Mouse (Mus musculus) layer of hippocampus, adult 2 months (tissue): ENCODE data around the gene Ntn5. TPM values are rescaled to one million over a fixed set of nuclear protein-coding genes. Genes with fewer than 3 reads are reported as not detected.
"Not testable (repeated sequence)": the region's sequence is repeated elsewhere in the genome, so short reads cannot be mapped to it uniquely, and the experiment has no call there.

Experiments
- DNase-seq, 2 experiments: peaks; one replicate each; pipeline ENCODE4 v3.0.0; 2022; ENCODE audit warnings: low spot score in 2 of 2
- H3K27ac ChIP-seq: fragments of 200-600 bp; 2 replicates; pipeline ENCODE4 v1.8.1; 2022
- H3K4me3 ChIP-seq: fragments of 200-600 bp; 2 replicates; pipeline ENCODE4 v1.8.1; 2022; ENCODE audit warnings: mild to moderate bottlenecking
- CTCF ChIP-seq: fragments of 200-600 bp; conservative IDR thresholded peaks from 2 replicates; pipeline ENCODE4 v1.8.1; 2022; ENCODE audit warnings: antibody characterized with exemption, mild to moderate bottlenecking, moderate library complexity
- total RNA-seq, 2 experiments: library from RNA; stranded (reverse); gene quantifications; 2 replicates each; pipeline ENCODE4 v1.2.3; 2021

The Ntn5 gene
- total RNA-seq, 2 experiments from 2014 or later, result 6.3 to 9.3 TPM

- no peak for DNase-seq
- TF ChIP-seq CTCF, result no peak
Observed at GRCm38 (mm10) chr7:45642503-45643255, 41.1 kb upstream of the Ntn5 start.

DNA sequence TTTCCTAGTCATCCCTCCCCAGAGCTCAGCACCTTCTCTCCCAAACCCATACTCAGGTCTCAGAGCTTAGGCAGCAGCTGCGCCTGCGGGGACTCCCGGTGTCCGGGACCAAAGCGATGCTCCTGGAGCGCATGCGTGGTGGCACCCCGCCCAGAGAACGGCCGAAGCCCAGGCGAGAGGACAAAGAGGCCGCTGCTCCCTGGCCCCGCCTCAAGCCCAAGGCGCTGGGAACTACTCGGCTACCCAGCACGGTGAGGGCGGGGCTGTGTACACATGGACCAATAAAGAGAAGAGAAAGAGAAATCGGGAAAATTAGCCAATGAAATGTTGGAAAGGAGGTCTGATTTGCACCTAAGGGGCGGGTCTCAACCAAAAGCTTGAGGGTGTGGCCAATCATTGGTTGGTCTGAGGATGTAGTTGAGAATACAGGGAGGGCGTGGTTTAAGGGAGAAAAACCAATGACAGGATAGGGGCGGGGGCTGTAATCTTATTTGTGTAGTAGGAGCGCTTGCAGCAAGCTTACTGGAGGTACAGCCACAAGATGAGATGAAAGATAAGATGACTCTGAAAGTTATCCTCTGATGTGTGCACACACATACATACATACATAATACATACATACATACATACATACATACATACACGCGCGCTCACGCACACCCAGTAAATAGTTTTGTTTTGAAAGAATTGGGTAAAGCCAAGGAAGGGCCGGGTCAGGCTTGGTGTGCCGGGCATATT, 40.2 kb upstream of the Ntn5 start:
- H3K27ac ChIP-seq, result peak overlapping the region; percentile 85
- peak; percentile 86 to 94 for DNase-seq
- no peak for TF ChIP-seq CTCF
- H3K4me3 ChIP-seq, result peak overlapping the region; percentile 59

More at GRCm38 (mm10) chr7:45642503-45643255, 41.1 kb upstream of the Ntn5 start:
- peak overlapping the region; percentile 85 for H3K27ac ChIP-seq
- peak overlapping the region; percentile 59 for H3K4me3 ChIP-seq

DNA sequence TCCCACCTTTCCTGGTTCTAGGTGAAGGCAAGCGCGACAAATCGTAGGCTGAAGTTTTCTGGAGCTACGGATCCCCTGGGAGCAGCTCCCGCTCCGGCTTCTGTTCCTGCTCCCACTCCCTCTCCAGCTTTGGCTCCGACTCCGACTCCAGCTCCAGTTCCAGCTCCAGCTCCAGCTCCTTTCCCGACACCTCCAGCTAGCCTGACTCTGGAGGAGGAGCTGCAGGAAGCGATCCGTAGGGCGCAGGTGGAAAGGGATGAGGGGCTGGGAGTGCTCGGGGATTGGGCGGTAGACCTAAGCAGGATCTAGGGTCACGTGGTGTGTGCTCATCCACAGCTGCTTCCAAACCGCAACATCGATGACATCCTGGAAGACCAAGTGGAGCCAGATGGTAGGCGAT, 39.6 kb upstream of the Ntn5 start:
- no peak for TF ChIP-seq CTCF
- DNase-seq, result peak; percentile 67 to 76
- Histone ChIP-seq H3K27ac (peak overlapping the region; percentile 63), H3K4me3 (peak overlapping the region; percentile 51)

DNA sequence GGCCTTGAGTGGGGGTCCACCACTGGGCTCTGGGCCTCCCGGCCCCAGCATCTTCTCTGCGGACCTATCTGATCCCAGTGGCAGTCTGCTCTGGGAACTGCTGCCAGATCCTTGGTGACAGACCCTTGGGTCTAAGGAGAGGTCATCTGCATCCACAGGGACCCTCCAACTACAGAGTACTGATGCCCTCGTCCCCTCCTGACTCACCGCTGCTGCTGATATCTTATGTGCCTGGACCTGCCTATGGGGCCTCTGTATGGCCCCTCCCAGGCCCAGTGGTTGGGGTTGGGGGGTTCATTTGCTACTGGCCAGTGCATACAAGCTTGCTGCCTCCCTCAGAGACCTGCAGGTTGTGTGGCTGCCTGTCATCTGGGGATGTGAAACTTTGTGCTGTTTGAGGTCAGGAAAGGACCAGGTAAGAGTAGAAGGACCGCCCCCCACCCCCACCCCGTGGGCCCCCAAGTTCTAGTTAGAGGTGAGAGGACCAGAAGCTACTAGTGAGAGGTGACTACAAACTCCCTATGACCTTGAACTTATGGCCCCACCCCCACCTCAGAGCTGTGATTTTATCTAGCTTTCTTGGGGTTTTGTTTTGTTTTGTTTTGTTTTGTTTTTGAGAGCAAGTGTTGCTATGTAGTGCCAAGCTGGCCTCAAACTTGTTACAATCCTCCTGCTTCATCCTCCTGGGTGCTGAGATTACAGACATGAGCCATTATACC, 38.8 kb upstream of the Ntn5 start:
- no peak for TF ChIP-seq CTCF
- H3K4me3 ChIP-seq, result peak overlapping the region; percentile 51

DNA sequence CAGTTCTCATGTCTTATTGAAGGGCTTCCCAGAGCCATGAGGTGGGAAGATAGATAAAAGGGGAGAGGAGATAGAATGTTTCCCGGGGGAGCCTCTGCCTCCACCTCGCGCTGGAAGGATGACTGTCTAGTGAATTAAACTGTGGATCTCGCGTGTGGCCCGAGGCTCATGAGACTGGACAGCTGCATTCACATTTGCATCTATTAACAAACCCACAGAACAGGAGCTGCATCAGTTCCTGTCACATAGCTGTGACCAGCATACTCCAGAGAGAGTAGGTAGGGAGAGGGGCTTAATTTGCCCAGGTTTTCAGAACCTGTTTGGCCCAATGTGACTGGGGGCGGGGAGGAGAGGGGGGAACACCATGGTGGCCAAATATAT, 38.2 kb upstream of the Ntn5 start:
- no peak for DNase-seq
- H3K27ac ChIP-seq, result no peak overlapping the region
- TF ChIP-seq CTCF, result no peak
- no peak overlapping the region for H3K4me3 ChIP-seq

More for the DNA sequence above, 38.8 kb upstream of the Ntn5 start:
- peak overlapping the region; percentile 63 for H3K27ac ChIP-seq
- no peak for DNase-seq

GRCm38 (mm10) chr7:45646671-45647070, 37.2 kb upstream of the Ntn5 start:
- Histone ChIP-seq H3K27ac (no peak overlapping the region), H3K4me3 (no peak overlapping the region)
- no peak for TF ChIP-seq CTCF
- DNase-seq, result no peak

GRCm38 (mm10) chr7:45649351-45649750, 34.5 kb upstream of the Ntn5 start:
- no peak overlapping the region for H3K4me3 ChIP-seq
- DNase-seq, result no peak
- H3K27ac ChIP-seq, result no peak overlapping the region
- TF ChIP-seq CTCF, result no peak

- H3K27ac ChIP-seq, H3K4me3 ChIP-seq, DNase-seq: not testable (repeated sequence)
Observed at GRCm38 (mm10) chr7:45650484-45650883, 33.3 kb upstream of the Ntn5 start.

DNA sequence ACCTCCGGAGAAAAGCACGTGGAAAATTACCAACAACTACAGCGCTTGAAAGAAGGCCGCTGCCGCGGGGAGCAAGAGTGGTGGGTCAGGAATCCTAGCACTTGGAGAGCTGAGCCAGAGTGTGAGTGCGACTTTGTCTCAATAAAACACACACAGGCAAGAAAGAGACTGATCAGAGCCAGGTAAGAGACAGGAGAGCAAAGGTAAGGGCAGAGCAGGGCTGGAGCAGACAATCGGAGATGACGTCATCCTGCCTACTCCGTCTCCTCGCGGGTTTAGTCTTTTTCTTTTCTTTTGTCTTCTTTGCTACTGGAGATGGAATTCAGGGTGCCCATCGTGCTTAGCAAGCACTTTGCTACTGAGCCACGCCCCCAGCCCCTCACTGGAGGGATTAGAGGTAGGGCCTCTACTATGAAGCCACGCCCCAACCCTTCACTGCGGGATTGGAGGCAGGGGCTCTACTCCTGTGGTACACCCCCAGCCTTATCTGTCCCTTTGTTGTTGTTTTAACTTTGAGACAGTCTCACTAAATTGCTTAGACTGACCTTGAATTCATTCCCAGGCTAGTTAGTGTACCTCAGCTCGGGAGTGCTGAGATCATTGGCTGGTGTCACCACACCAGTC, 29.3 kb upstream of the Ntn5 start:
- TF ChIP-seq CTCF, result no peak
- no peak overlapping the region for H3K27ac ChIP-seq

GRCm38 (mm10) chr7:45660746-45661478, 22.9 kb upstream of the Ntn5 start:
- no peak for DNase-seq
- Histone ChIP-seq H3K4me3 (no peak overlapping the region), H3K27ac (no peak overlapping the region)
- TF ChIP-seq CTCF, result no peak

More for the DNA sequence above, 29.3 kb upstream of the Ntn5 start:
- H3K4me3 ChIP-seq, result no peak overlapping the region
- no peak for DNase-seq

GRCm38 (mm10) chr7:45661702-45662101, 22.1 kb upstream of the Ntn5 start:
- not testable (repeated sequence) for H3K27ac ChIP-seq, DNase-seq, H3K4me3 ChIP-seq

- H3K27ac ChIP-seq, result no peak overlapping the region
- no peak for DNase-seq
- TF ChIP-seq CTCF, result no peak
- no peak overlapping the region for H3K4me3 ChIP-seq
Observed at GRCm38 (mm10) chr7:45665303-45666138, 18.3 kb upstream of the Ntn5 start.
